In the genomic region with DNA sequence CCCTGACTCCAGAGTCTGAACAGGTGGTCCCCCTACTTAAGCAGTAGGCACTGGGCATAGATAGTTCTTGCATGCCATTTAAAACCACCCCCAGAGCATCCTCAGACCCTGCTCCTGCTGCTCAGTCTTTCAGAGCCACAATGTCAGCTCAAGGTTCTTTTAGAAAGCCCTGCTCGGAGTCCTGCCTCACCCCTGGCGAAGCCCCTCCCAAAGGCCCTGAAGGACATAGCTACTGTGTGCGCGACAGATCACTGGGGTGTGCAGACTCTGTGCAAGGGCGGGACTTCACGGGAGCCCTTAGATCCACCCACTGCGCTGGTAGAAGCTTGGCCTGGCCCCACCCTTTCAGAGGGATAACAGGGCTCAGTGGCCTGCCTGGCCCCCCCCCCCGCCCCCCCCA, we compare ENCODE assay signal across 9 mouse cellular contexts. TPM values are rescaled to one million over a fixed set of nuclear protein-coding genes. Genes with fewer than 3 reads are reported as not detected.
A peak's percentile ranks its signal among the peaks of the same experiment; 100 is the strongest.
DNase-seq lines count a peak whose midpoint lies in the region; ATAC-seq and TF ChIP-seq lines count a peak whose summit lies in the region.
"Had no signal": no experiment of that assay in that cellular context is flagged by ENCODE, and none has a peak within 500 bp of the region (broad histone marks: within the 10 kb centered on the region; RNA-seq: fewer than 3 reads in every experiment).

No protein-coding gene starts in this region.

- TF ChIP-seq CTCF in midbrain, postnatal 0 days (IDR thresholded peaks at IDR 0.05) = no peak

- peak; percentile 77 for DNase-seq in adrenal gland, adult 2 months
- no peak for DNase-seq in adrenal gland, postnatal 4 days (ENCODE audit: low spot score in 2 of 2)
- DNase-seq in midbrain, postnatal 0 days (ENCODE audit: low spot score) = no peak
- peak; percentile 61 for DNase-seq in kidney, postnatal 10 days
- DNase-seq in layer of hippocampus, postnatal 25 days (ENCODE audit: extremely low spot score in 1 of 2, low spot score in 1 of 2) = no peak
- DNase-seq in right cerebral cortex, postnatal 14 days = no peak
- DNase-seq: forebrain, postnatal 0 days had no signal

- no peak overlapping the region for H3K27ac ChIP-seq in midbrain, embryonic 12.5 days (replicated peaks)
- H3K27ac ChIP-seq in midbrain, postnatal 0 days (ENCODE audit: low read depth, low read length) = no peak overlapping the region
- peak overlapping the region; percentile 35; the same call in 1 of the 2 replicates for H3K27ac ChIP-seq in stomach, embryonic 16.5 days (ENCODE audit: low read length)

- no peaks in the 10 kb centered on the region for H3K9me3 ChIP-seq in midbrain, embryonic 12.5 days
- H3K9me3 ChIP-seq in midbrain, postnatal 0 days (ENCODE audit: low read length) = no peaks in the 10 kb centered on the region
- H3K9me3 ChIP-seq in stomach, embryonic 16.5 days (replicated peaks; ENCODE audit: control insufficient read depth, low read length) = no peaks in the 10 kb centered on the region

- 0 out of 2 replicates have a peak overlapping the region, but pooled peaks have one; percentile 47 for H3K9ac ChIP-seq in midbrain, embryonic 12.5 days (replicated peaks)
- no peak overlapping the region for H3K9ac ChIP-seq in midbrain, postnatal 0 days (replicated peaks; ENCODE audit: low read length, poor library complexity, severe bottlenecking)
- H3K9ac ChIP-seq in stomach, embryonic 16.5 days (ENCODE audit: low read length) = no peak overlapping the region; the same call in 1 of the 2 replicates

- H3K4me3 ChIP-seq in midbrain, embryonic 12.5 days = no peak overlapping the region
- no peak overlapping the region for H3K4me3 ChIP-seq in midbrain, postnatal 0 days (ENCODE audit: low read depth, low read length)
- peak overlapping the region; percentile 39; the same call in 1 of the 2 replicates for H3K4me3 ChIP-seq in stomach, embryonic 16.5 days (replicated peaks; ENCODE audit: low read length)

- WGBS in midbrain, embryonic 12.5 days = 30% methylated on average over 8 of the region's 8 CpGs
- WGBS in midbrain, postnatal 0 days = 38% methylated on average over 7 of the region's 8 CpGs
- WGBS in stomach, embryonic 16.5 days = 37% methylated on average over 8 of the region's 8 CpGs

- H3K36me3 ChIP-seq in midbrain, embryonic 12.5 days = peaks cover 76% of the 10 kb centered on the region
- peaks cover 59% of the 10 kb centered on the region for H3K36me3 ChIP-seq in midbrain, postnatal 0 days (ENCODE audit: insufficient read depth, low read length)
- peaks cover 15% of the 10 kb centered on the region; the same call in 1 of the 2 replicates for H3K36me3 ChIP-seq in stomach, embryonic 16.5 days (ENCODE audit: control insufficient read depth, insufficient read depth, low read length)

- H3K27me3 ChIP-seq in midbrain, embryonic 12.5 days = peaks cover 37% of the 10 kb centered on the region
- no peaks in the 10 kb centered on the region for H3K27me3 ChIP-seq in midbrain, postnatal 0 days (ENCODE audit: insufficient read depth, low read length)
- no peaks in the 10 kb centered on the region for H3K27me3 ChIP-seq in stomach, embryonic 16.5 days (ENCODE audit: control insufficient read depth, insufficient read depth, low read length)

- H3K4me2 ChIP-seq in midbrain, embryonic 12.5 days (replicated peaks) = no peak overlapping the region
- H3K4me2 ChIP-seq in midbrain, postnatal 0 days (ENCODE audit: low read depth, low read length, poor library complexity, severe bottlenecking) = no peak overlapping the region
- peak overlapping the region; percentile 70 for H3K4me2 ChIP-seq in stomach, embryonic 16.5 days (ENCODE audit: low read depth, low read length)

- H3K4me1 ChIP-seq in midbrain, embryonic 12.5 days = peaks cover 22% of the 10 kb centered on the region
- H3K4me1 ChIP-seq in midbrain, postnatal 0 days (ENCODE audit: insufficient read depth, low read length) = no peaks in the 10 kb centered on the region
- H3K4me1 ChIP-seq in stomach, embryonic 16.5 days (ENCODE audit: control insufficient read depth, insufficient read depth, low read length) = peaks cover 27% of the 10 kb centered on the region

- no peak for ATAC-seq in midbrain, embryonic 12.5 days (ENCODE audit: low FRiP score, low read depth)
- no peak for ATAC-seq in midbrain, postnatal 0 days (ENCODE audit: low FRiP score)
- peak; percentile 68; the same call in 1 of the 2 replicates for ATAC-seq in stomach, embryonic 16.5 days (ENCODE audit: insufficient read depth, low FRiP score)
- ATAC-seq: forebrain, postnatal 0 days had no signal

RNA-seq across cellular contexts. Expression of a gene that starts 1.0 kb away (rescaled TPM):
- under 1 TPM; 0.61 to 0.62 TPM for total RNA-seq in adrenal gland, adult 2 months (2021)
- polyA plus RNA-seq in adrenal gland, adult 2 months (2012; rRNA removed) = 1.6 and 2.3 TPM in 2 replicates
- 1 to 10 TPM; 2.4 to 5.4 TPM for total RNA-seq in adrenal gland, postnatal 4 days (2021)
- polyA plus RNA-seq in midbrain, embryonic 12.5 days (2016; fragmentation: Nextera tagmentation; extraction: Ambion mirVana) = 0.98 TPM in 1 of 2 replicates, not detected in the other
- not detected in 2 replicates for total RNA-seq in midbrain, postnatal 0 days (2014; rRNA removed)
- polyA plus RNA-seq in midbrain, postnatal 0 days (2015; fragmentation: Nextera tagmentation; extraction: Ambion mirVana) = 1.3 TPM in 2 replicates
- polyA plus RNA-seq in stomach, embryonic 16.5 days (2015; fragmentation: Nextera tagmentation; extraction: Ambion mirVana) = 14.9 and 19.1 TPM in 2 replicates
- total RNA-seq in layer of hippocampus, postnatal 25 days (2021) = 1 to 10 TPM; 2.1 to 2.9 TPM
- total RNA-seq: forebrain, postnatal 0 days had no signal

RNA-seq across cellular contexts. Expression of a gene that starts 8.5 kb away (rescaled TPM):
- 100 to 1,000 TPM; 201 to 344 TPM for total RNA-seq in adrenal gland, adult 2 months (2021)
- polyA plus RNA-seq in adrenal gland, adult 2 months (2012; rRNA removed) = 460 and 610 TPM in 2 replicates
- 100 to 1,000 TPM; 135 to 144 TPM for total RNA-seq in adrenal gland, postnatal 4 days (2021)
- 148 and 157 TPM in 2 replicates for polyA plus RNA-seq in midbrain, embryonic 12.5 days (2016; fragmentation: Nextera tagmentation; extraction: Ambion mirVana)
- 130 and 137 TPM in 2 replicates for total RNA-seq in midbrain, postnatal 0 days (2014; rRNA removed)
- 129 and 143 TPM in 2 replicates for polyA plus RNA-seq in midbrain, postnatal 0 days (2015; fragmentation: Nextera tagmentation; extraction: Ambion mirVana)
- polyA plus RNA-seq in stomach, embryonic 16.5 days (2015; fragmentation: Nextera tagmentation; extraction: Ambion mirVana) = 185 and 197 TPM in 2 replicates
- 100 to 1,000 TPM; 133 to 162 TPM for total RNA-seq in layer of hippocampus, postnatal 25 days (2021)

RNA-seq across cellular contexts. Expression of a gene that starts 11.0 kb away (rescaled TPM):
- total RNA-seq in adrenal gland, adult 2 months (2021) = 10 to 100 TPM; 82.8 to 85.9 TPM
- polyA plus RNA-seq in adrenal gland, adult 2 months (2012; rRNA removed) = 183 and 187 TPM in 2 replicates
- total RNA-seq in adrenal gland, postnatal 4 days (2021) = 10 to 100 TPM; 87.4 to 90.7 TPM
- polyA plus RNA-seq in midbrain, embryonic 12.5 days (2016; fragmentation: Nextera tagmentation; extraction: Ambion mirVana) = 165 and 182 TPM in 2 replicates
- total RNA-seq in midbrain, postnatal 0 days (2014; rRNA removed) = 41.1 and 58.4 TPM in 2 replicates
- 193 and 203 TPM in 2 replicates for polyA plus RNA-seq in midbrain, postnatal 0 days (2015; fragmentation: Nextera tagmentation; extraction: Ambion mirVana)
- 176 and 181 TPM in 2 replicates for polyA plus RNA-seq in stomach, embryonic 16.5 days (2015; fragmentation: Nextera tagmentation; extraction: Ambion mirVana)
- 100 to 1,000 TPM in 1 of 2 experiments, 10 to 100 TPM in 1; 87.2 to 109 TPM for total RNA-seq in layer of hippocampus, postnatal 25 days (2021)

RNA-seq across cellular contexts. Expression of a gene that starts 11.1 kb away (rescaled TPM):
- total RNA-seq in adrenal gland, adult 2 months (2021) = 10 to 100 TPM; 85.5 to 97.9 TPM
- polyA plus RNA-seq in adrenal gland, adult 2 months (2012; rRNA removed) = 10.3 and 12.6 TPM in 2 replicates
- 100 to 1,000 TPM; 136 to 169 TPM for total RNA-seq in adrenal gland, postnatal 4 days (2021)
- 652 and 655 TPM in 2 replicates for polyA plus RNA-seq in midbrain, embryonic 12.5 days (2016; fragmentation: Nextera tagmentation; extraction: Ambion mirVana)
- 70.8 and 86.9 TPM in 2 replicates for total RNA-seq in midbrain, postnatal 0 days (2014; rRNA removed)
- 130 and 145 TPM in 2 replicates for polyA plus RNA-seq in midbrain, postnatal 0 days (2015; fragmentation: Nextera tagmentation; extraction: Ambion mirVana)
- polyA plus RNA-seq in stomach, embryonic 16.5 days (2015; fragmentation: Nextera tagmentation; extraction: Ambion mirVana) = 37.0 and 55.5 TPM in 2 replicates
- total RNA-seq in layer of hippocampus, postnatal 25 days (2021) = 10 to 100 TPM; 61.7 to 67.4 TPM

RNA-seq across cellular contexts. Expression of a gene that starts 15.8 kb away (rescaled TPM):
- total RNA-seq in adrenal gland, adult 2 months (2021) = 10 to 100 TPM; 54.2 to 69.5 TPM
- 109 and 128 TPM in 2 replicates for polyA plus RNA-seq in adrenal gland, adult 2 months (2012; rRNA removed)
- 10 to 100 TPM; 49.0 to 58.1 TPM for total RNA-seq in adrenal gland, postnatal 4 days (2021)
- 40.4 and 48.2 TPM in 2 replicates for polyA plus RNA-seq in midbrain, embryonic 12.5 days (2016; fragmentation: Nextera tagmentation; extraction: Ambion mirVana)
- total RNA-seq in midbrain, postnatal 0 days (2014; rRNA removed) = 31.3 and 39.7 TPM in 2 replicates
- 34.7 and 36.0 TPM in 2 replicates for polyA plus RNA-seq in midbrain, postnatal 0 days (2015; fragmentation: Nextera tagmentation; extraction: Ambion mirVana)
- polyA plus RNA-seq in stomach, embryonic 16.5 days (2015; fragmentation: Nextera tagmentation; extraction: Ambion mirVana) = 36.6 and 37.7 TPM in 2 replicates
- 10 to 100 TPM; 36.1 to 42.4 TPM for total RNA-seq in layer of hippocampus, postnatal 25 days (2021)

Comparison
In these comparisons a context has a peak if more than half of its experiments do, and no peak if none do; other contexts are left out.
1. DNase-seq: peak in adrenal gland, adult 2 months (single experiment) and kidney, postnatal 10 days (single experiment); none in adrenal gland, postnatal 4 days (0 of 2), midbrain, postnatal 0 days (single experiment), layer of hippocampus, postnatal 25 days (0 of 2) and right cerebral cortex, postnatal 14 days (single experiment).